Mouse (Mus musculus): Measurements from ENCODE around the gene Vasp. TPM values are rescaled to one million over a fixed set of nuclear protein-coding genes. Genes with fewer than 3 reads are reported as not detected.

Gene Vasp
- total and polyA plus RNA-seq, 2 experiments from 2014 or later = 35.5 to 62.6 TPM

GRCm38 (mm10) chr7:19265928-19266822 lies 5.4 kb downstream of the Vasp start:
- Histone ChIP-seq H3K4me3 (ENCODE audit: low read length) (no peak overlapping the region), H3K27ac (no peak overlapping the region), H3K4me2 (ENCODE audit: low read depth, low read length) (no peak overlapping the region), H3K36me3 (ENCODE audit: insufficient read depth, low read length) (peaks cover 20% of the 10 kb centered on the region), H3K9me3 (ENCODE audit: low read length) (no peaks in the 10 kb centered on the region), H3K27me3 (ENCODE audit: insufficient read depth, low read length) (no peaks in the 10 kb centered on the region), H3K9ac (replicated peaks; ENCODE audit: low read length) (no peak overlapping the region), H3K4me1 (ENCODE audit: insufficient read depth, low read length) (peaks cover 16% of the 10 kb centered on the region)
- no peak for TF ChIP-seq CTCF (IDR thresholded peaks at IDR 0.05; ENCODE audit: low read depth)
- DNase-seq (ENCODE audit: low spot score) = no peak
- 73% methylated on average over 10 of the region's 10 CpGs for WGBS
- no peak for ATAC-seq

GRCm38 (mm10) chr7:19265147-19265546 lies 6.5 kb downstream of the Vasp start:
- Histone ChIP-seq H3K36me3 (ENCODE audit: insufficient read depth, low read length) (peaks cover 29% of the 10 kb centered on the region), H3K27me3 (ENCODE audit: insufficient read depth, low read length) (no peaks in the 10 kb centered on the region), H3K4me3 (ENCODE audit: low read length) (no peak overlapping the region), H3K27ac (no peak overlapping the region), H3K4me2 (ENCODE audit: low read depth, low read length) (no peak overlapping the region), H3K9ac (replicated peaks; ENCODE audit: low read length) (no peak overlapping the region), H3K4me1 (ENCODE audit: insufficient read depth, low read length) (peaks cover 9% of the 10 kb centered on the region), H3K9me3 (ENCODE audit: low read length) (no peaks in the 10 kb centered on the region)
- WGBS = 75% methylated on average over 7 of the region's 7 CpGs
- no peak for ATAC-seq
- DNase-seq (ENCODE audit: low spot score) = no peak
- no peak for TF ChIP-seq CTCF (IDR thresholded peaks at IDR 0.05; ENCODE audit: low read depth)

- no peak for TF ChIP-seq CTCF (IDR thresholded peaks at IDR 0.05; ENCODE audit: low read depth)
- H3K9ac ChIP-seq (replicated peaks; ENCODE audit: low read length) = no peak overlapping the region
Observed at GRCm38 (mm10) chr7:19258336-19258735, 13.3 kb downstream of the Vasp start.

GRCm38 (mm10) chr7:19257390-19258022 lies 14.1 kb downstream of the Vasp start:
- TF ChIP-seq CTCF (IDR thresholded peaks at IDR 0.05; ENCODE audit: low read depth) = no peak
- no peaks in the 10 kb centered on the region for H3K27me3 ChIP-seq (ENCODE audit: insufficient read depth, low read length)
- no peaks in the 10 kb centered on the region for H3K4me1 ChIP-seq (ENCODE audit: insufficient read depth, low read length)
- peaks cover 49% of the 10 kb centered on the region; the same call in 1 of the 2 replicates for H3K36me3 ChIP-seq (ENCODE audit: insufficient read depth, low read length)
- no peaks in the 10 kb centered on the region for H3K9me3 ChIP-seq (ENCODE audit: low read length)
- peak; percentile 84; the same call in 1 of the 2 replicates for ATAC-seq
- no peak overlapping the region for H3K9ac ChIP-seq (replicated peaks; ENCODE audit: low read length)
- peak; percentile 85 for DNase-seq (ENCODE audit: low spot score)
- no peak overlapping the region for H3K4me3 ChIP-seq (ENCODE audit: low read length)
- no peak overlapping the region for H3K27ac ChIP-seq
- H3K4me2 ChIP-seq (ENCODE audit: low read depth, low read length) = no peak overlapping the region
- 39% methylated on average over 11 of the region's 11 CpGs for WGBS

More at GRCm38 (mm10) chr7:19258336-19258735, 13.3 kb downstream of the Vasp start:
- Histone ChIP-seq H3K27ac (no peak overlapping the region), H3K4me1 (ENCODE audit: insufficient read depth, low read length) (no peaks in the 10 kb centered on the region), H3K36me3 (ENCODE audit: insufficient read depth, low read length) (peaks cover 49% of the 10 kb centered on the region; the same call in 1 of the 2 replicates), H3K4me2 (ENCODE audit: low read depth, low read length) (no peak overlapping the region), H3K27me3 (ENCODE audit: insufficient read depth, low read length) (no peaks in the 10 kb centered on the region), H3K4me3 (ENCODE audit: low read length) (no peak overlapping the region), H3K9me3 (ENCODE audit: low read length) (no peaks in the 10 kb centered on the region)
- ATAC-seq (no peak), DNase-seq (ENCODE audit: low spot score) (no peak)
- WGBS = 70% methylated on average over 3 of the region's 3 CpGs

- no peak for TF ChIP-seq CTCF (IDR thresholded peaks at IDR 0.05; ENCODE audit: low read depth)
- Histone ChIP-seq H3K27me3 (ENCODE audit: insufficient read depth, low read length) (no peaks in the 10 kb centered on the region), H3K9ac (replicated peaks; ENCODE audit: low read length) (no peak overlapping the region), H3K4me3 (ENCODE audit: low read length) (no peak overlapping the region), H3K4me1 (ENCODE audit: insufficient read depth, low read length) (no peaks in the 10 kb centered on the region), H3K27ac (no peak overlapping the region), H3K9me3 (ENCODE audit: low read length) (no peaks in the 10 kb centered on the region), H3K36me3 (ENCODE audit: insufficient read depth, low read length) (peaks cover 42% of the 10 kb centered on the region; the same call in 1 of the 2 replicates), H3K4me2 (ENCODE audit: low read depth, low read length) (no peak overlapping the region)
- no peak for DNase-seq (ENCODE audit: low spot score)
- 85% methylated on average over 7 of the region's 7 CpGs for WGBS
- no peak for ATAC-seq
Observed at GRCm38 (mm10) chr7:19256567-19256966, 15.1 kb downstream of the Vasp start.

- H3K9me3 ChIP-seq (ENCODE audit: low read length) = no peaks in the 10 kb centered on the region
- DNase-seq (ENCODE audit: low spot score) = no peak
- H3K9ac ChIP-seq (replicated peaks; ENCODE audit: low read length) = no peak overlapping the region
- no peak overlapping the region for H3K27ac ChIP-seq
- no peak overlapping the region for H3K4me3 ChIP-seq (ENCODE audit: low read length)
- no peak for ATAC-seq
- WGBS = 87% methylated on average over 17 of the region's 17 CpGs
- H3K27me3 ChIP-seq (ENCODE audit: insufficient read depth, low read length) = no peaks in the 10 kb centered on the region
- H3K4me1 ChIP-seq (ENCODE audit: insufficient read depth, low read length) = no peaks in the 10 kb centered on the region
- H3K36me3 ChIP-seq (ENCODE audit: insufficient read depth, low read length) = peaks cover 32% of the 10 kb centered on the region; the same call in 1 of the 2 replicates
- no peak overlapping the region for H3K4me2 ChIP-seq (ENCODE audit: low read depth, low read length)
- no peak for TF ChIP-seq CTCF (IDR thresholded peaks at IDR 0.05; ENCODE audit: low read depth)
Observed at GRCm38 (mm10) chr7:19255395-19255794, 16.2 kb downstream of the Vasp start.

Measured in hindbrain, postnatal 0 days (tissue).